Mouse (Mus musculus) hindbrain, embryonic 12.5 days (tissue): ENCODE measurements at regions not wholly inside any gene's neighbourhood (a gene's known extent, or its start where the extent isn't known, plus 50 kb on each side); places are given as distances from the start of the nearest gene placed in this dataset.

Experiments used
- ATAC-seq: fragments of 200-750 bp; cut with Nextera tagmentation; 2 replicates; pipeline ENCODE4 v1.8.0; 2017; ENCODE audit warnings: moderate TSS enrichment; ENCODE audit not compliant: low FRiP score
- H3K27ac ChIP-seq: fragments of 300-500 bp; sonication (generic); 2 replicates; pipeline ENCODE4 v1.5.1; 2016; ENCODE audit warnings: mild to moderate bottlenecking
- H3K27me3 ChIP-seq: fragments of 300-500 bp; sonication (generic); 2 replicates; pipeline ENCODE4 v1.6.1; 2016; ENCODE audit warnings: mild to moderate bottlenecking
- H3K36me3 ChIP-seq: fragments of 300-500 bp; sonication (generic); 2 replicates; pipeline ENCODE4 v1.6.1; 2016; ENCODE audit warnings: mild to moderate bottlenecking
- H3K4me1 ChIP-seq: fragments of 300-500 bp; sonication (generic); 2 replicates; pipeline ENCODE4 v1.6.1; 2016
- H3K4me2 ChIP-seq: fragments of 300-500 bp; sonication (generic); replicated peaks from 2 replicates; pipeline ENCODE4 v1.6.1; 2016; ENCODE audit warnings: mild to moderate bottlenecking
- H3K4me3 ChIP-seq: fragments of 300-500 bp; sonication (generic); 2 replicates; pipeline ENCODE4 v1.5.1; 2016; ENCODE audit warnings: mild to moderate bottlenecking
- H3K9ac ChIP-seq: fragments of 300-500 bp; sonication (generic); 2 replicates; pipeline ENCODE4 v1.6.1; 2016; ENCODE audit warnings: mild to moderate bottlenecking, moderate library complexity
- H3K9me3 ChIP-seq: fragments of 300-500 bp; sonication (generic); replicated peaks from 2 replicates; pipeline ENCODE4 v1.6.1; 2016; ENCODE audit warnings: mild to moderate bottlenecking
- WGBS: fragments of 180-500 bp; shearing (Covaris S2); methylation state at CpG from one replicate; pipeline ENCODE4 v1.1.7; 2016; 5-methylcytosine and 5-hydroxymethylcytosine counted together

- Histone ChIP-seq H3K4me1 (peaks cover 12% of the 10 kb centered on the region), H3K27ac (no peak overlapping the region), H3K27me3 (no peaks in the 10 kb centered on the region), H3K9me3 (no peaks in the 10 kb centered on the region), H3K36me3 (no peaks in the 10 kb centered on the region), H3K4me2 (no peak overlapping the region), H3K4me3 (no peak overlapping the region), H3K9ac (no peak overlapping the region)
- ATAC-seq = peak; percentile 72; the same call in 1 of the 2 replicates
- 53% methylated on average over 5 of the region's 5 CpGs for WGBS
Observed at GRCm38 (mm10) chr13:70344311-70344710, 293.1 kb downstream of the Ice1 start.

GRCm38 (mm10) chr13:70348456-70348855, 289.0 kb downstream of the Ice1 start:
- H3K4me3 ChIP-seq = no peak overlapping the region
- ATAC-seq = no peak
- H3K9ac ChIP-seq = no peak overlapping the region
- H3K9me3 ChIP-seq = no peaks in the 10 kb centered on the region; the same call in 1 of the 2 replicates
- no peaks in the 10 kb centered on the region for H3K36me3 ChIP-seq
- 0 out of 2 replicates have a peak, but pooled peaks cover 2% of the 10 kb centered on the region for H3K4me1 ChIP-seq
- 94% methylated on average over 4 of the region's 4 CpGs for WGBS
- H3K27me3 ChIP-seq = no peaks in the 10 kb centered on the region
- no peak overlapping the region for H3K4me2 ChIP-seq
- H3K27ac ChIP-seq = no peak overlapping the region

- 68% methylated on average over 2 of the region's 2 CpGs for WGBS
- H3K4me1 ChIP-seq = 0 out of 2 replicates have a peak, but pooled peaks cover 2% of the 10 kb centered on the region
- H3K36me3 ChIP-seq = no peaks in the 10 kb centered on the region
- no peak overlapping the region for H3K4me3 ChIP-seq
- H3K27ac ChIP-seq = no peak overlapping the region
- H3K27me3 ChIP-seq = no peaks in the 10 kb centered on the region
- H3K4me2 ChIP-seq = no peak overlapping the region
- no peaks in the 10 kb centered on the region; the same call in 1 of the 2 replicates for H3K9me3 ChIP-seq
- ATAC-seq = no peak
- no peak overlapping the region for H3K9ac ChIP-seq
Observed at GRCm38 (mm10) chr13:70348965-70349364, 288.5 kb downstream of the Ice1 start.

- no peaks in the 10 kb centered on the region for H3K36me3 ChIP-seq
- 93% methylated on average over 2 of the region's 2 CpGs for WGBS
- no peak overlapping the region for H3K4me2 ChIP-seq
- no peak overlapping the region for H3K9ac ChIP-seq
- no peak for ATAC-seq
- no peaks in the 10 kb centered on the region for H3K9me3 ChIP-seq
- H3K4me1 ChIP-seq = no peaks in the 10 kb centered on the region
- H3K27me3 ChIP-seq = no peaks in the 10 kb centered on the region
- H3K27ac ChIP-seq = no peak overlapping the region
- H3K4me3 ChIP-seq = no peak overlapping the region
Observed at GRCm38 (mm10) chr13:70369647-70370046, 267.8 kb downstream of the Ice1 start.

GRCm38 (mm10) chr13:70380772-70381171, 256.7 kb downstream of the Ice1 start:
- H3K27ac ChIP-seq = no peak overlapping the region
- no peaks in the 10 kb centered on the region for H3K27me3 ChIP-seq
- no peaks in the 10 kb centered on the region for H3K36me3 ChIP-seq
- H3K9me3 ChIP-seq = no peaks in the 10 kb centered on the region
- H3K9ac ChIP-seq = no peak overlapping the region
- peaks cover 5% of the 10 kb centered on the region; the same call in 1 of the 2 replicates for H3K4me1 ChIP-seq
- no peak overlapping the region for H3K4me2 ChIP-seq
- ATAC-seq = no peak
- no peak overlapping the region for H3K4me3 ChIP-seq
- 76% methylated on average over 6 of the region's 6 CpGs for WGBS

GRCm38 (mm10) chr13:70385292-70385691, 252.1 kb downstream of the Ice1 start:
- Histone ChIP-seq H3K27ac (no peak overlapping the region), H3K27me3 (no peaks in the 10 kb centered on the region), H3K9ac (no peak overlapping the region), H3K4me2 (no peak overlapping the region), H3K4me3 (no peak overlapping the region), H3K9me3 (no peaks in the 10 kb centered on the region), H3K36me3 (no peaks in the 10 kb centered on the region), H3K4me1 (peaks cover 5% of the 10 kb centered on the region; the same call in 1 of the 2 replicates)
- ATAC-seq = no peak
- WGBS = 44% methylated on average over 8 of the region's 8 CpGs

GRCm38 (mm10) chr13:70412788-70413187, 224.6 kb downstream of the Ice1 start:
- peak; percentile 60; the same call in 1 of the 2 replicates for ATAC-seq
- WGBS = 28% methylated on average over 1 of the region's 1 CpGs
- Histone ChIP-seq H3K27ac (no peak overlapping the region), H3K9me3 (no peaks in the 10 kb centered on the region), H3K4me2 (no peak overlapping the region), H3K36me3 (no peaks in the 10 kb centered on the region), H3K4me1 (no peaks in the 10 kb centered on the region), H3K27me3 (no peaks in the 10 kb centered on the region), H3K4me3 (no peak overlapping the region), H3K9ac (no peak overlapping the region)

- no peak overlapping the region for H3K27ac ChIP-seq
- no peak overlapping the region for H3K4me3 ChIP-seq
- no peaks in the 10 kb centered on the region for H3K9me3 ChIP-seq
- 93% methylated on average over 2 of the region's 2 CpGs for WGBS
- H3K9ac ChIP-seq = no peak overlapping the region
- H3K4me1 ChIP-seq = no peaks in the 10 kb centered on the region
- ATAC-seq = no peak
- no peak overlapping the region for H3K4me2 ChIP-seq
- no peaks in the 10 kb centered on the region for H3K36me3 ChIP-seq
- no peaks in the 10 kb centered on the region for H3K27me3 ChIP-seq
Observed at GRCm38 (mm10) chr13:70418156-70418555, 219.3 kb downstream of the Ice1 start.

GRCm38 (mm10) chr13:70439419-70439818, 198.0 kb downstream of the Ice1 start:
- Histone ChIP-seq H3K36me3 (no peaks in the 10 kb centered on the region), H3K27me3 (no peaks in the 10 kb centered on the region), H3K4me1 (no peaks in the 10 kb centered on the region), H3K4me2 (no peak overlapping the region), H3K4me3 (no peak overlapping the region), H3K27ac (no peak overlapping the region), H3K9ac (no peak overlapping the region), H3K9me3 (no peaks in the 10 kb centered on the region)
- WGBS = 71% methylated on average over 1 of the region's 1 CpGs
- ATAC-seq = no peak

- Histone ChIP-seq H3K36me3 (no peaks in the 10 kb centered on the region), H3K9ac (no peak overlapping the region), H3K4me2 (no peak overlapping the region), H3K4me3 (no peak overlapping the region), H3K4me1 (no peaks in the 10 kb centered on the region), H3K27ac (no peak overlapping the region), H3K9me3 (no peaks in the 10 kb centered on the region), H3K27me3 (no peaks in the 10 kb centered on the region)
- WGBS = 95% methylated on average over 4 of the region's 4 CpGs
- no peak for ATAC-seq
Observed at GRCm38 (mm10) chr13:70446940-70447339, 190.5 kb downstream of the Ice1 start.

GRCm38 (mm10) chr13:70454592-70455390, 182.6 kb downstream of the Ice1 start:
- Histone ChIP-seq H3K9me3 (no peaks in the 10 kb centered on the region), H3K4me1 (no peaks in the 10 kb centered on the region), H3K27ac (no peak overlapping the region), H3K4me3 (no peak overlapping the region), H3K4me2 (no peak overlapping the region), H3K36me3 (no peaks in the 10 kb centered on the region), H3K27me3 (no peaks in the 10 kb centered on the region), H3K9ac (no peak overlapping the region)
- no peak for ATAC-seq
- 72% methylated on average over 4 of the region's 4 CpGs for WGBS

GRCm38 (mm10) chr13:70458406-70458805, 179.0 kb downstream of the Ice1 start:
- H3K36me3 ChIP-seq = no peaks in the 10 kb centered on the region
- WGBS = 77% methylated on average over 3 of the region's 3 CpGs
- no peak overlapping the region for H3K27ac ChIP-seq
- H3K4me3 ChIP-seq = no peak overlapping the region
- no peaks in the 10 kb centered on the region for H3K27me3 ChIP-seq
- H3K4me2 ChIP-seq = no peak overlapping the region
- no peaks in the 10 kb centered on the region for H3K4me1 ChIP-seq
- no peak overlapping the region for H3K9ac ChIP-seq
- no peaks in the 10 kb centered on the region for H3K9me3 ChIP-seq
- no peak for ATAC-seq

- H3K4me2 ChIP-seq = no peak overlapping the region
- H3K36me3 ChIP-seq = no peaks in the 10 kb centered on the region
- H3K4me1 ChIP-seq = 0 out of 2 replicates have a peak, but pooled peaks cover 2% of the 10 kb centered on the region
- H3K9ac ChIP-seq = no peak overlapping the region
- no peak overlapping the region for H3K27ac ChIP-seq
- no peaks in the 10 kb centered on the region for H3K27me3 ChIP-seq
- 72% methylated on average over 5 of the region's 5 CpGs for WGBS
- no peaks in the 10 kb centered on the region for H3K9me3 ChIP-seq
- ATAC-seq = no peak
- no peak overlapping the region for H3K4me3 ChIP-seq
Observed at GRCm38 (mm10) chr13:70464996-70465395, 172.4 kb downstream of the Ice1 start.
